Mouse (Mus musculus) neural tube, embryonic 12.5 days (tissue): ENCODE measurements at regions not wholly inside any gene's neighbourhood (a gene's known extent, or its start where the extent isn't known, plus 50 kb on each side); places are given as distances from the start of the nearest gene placed in this dataset.

Source experiments
- ATAC-seq: fragments of 200-750 bp; cut with Nextera tagmentation; 2 replicates; pipeline ENCODE4 v1.8.0; 2017; ENCODE audit warnings: low read depth, mild to moderate bottlenecking, moderate TSS enrichment, moderate library complexity; ENCODE audit not compliant: low FRiP score
- H3K27ac ChIP-seq: fragments of 300-500 bp; sonication (generic); 2 replicates; pipeline ENCODE4 v1.5.1; 2016
- H3K27me3 ChIP-seq: fragments of 300-500 bp; sonication (generic); replicated peaks from 2 replicates; pipeline ENCODE4 v1.6.1; 2016; ENCODE audit warnings: mild to moderate bottlenecking
- H3K36me3 ChIP-seq: fragments of 300-500 bp; sonication (generic); 2 replicates; pipeline ENCODE4 v1.6.1; 2016; ENCODE audit warnings: mild to moderate bottlenecking
- H3K4me1 ChIP-seq: fragments of 300-500 bp; sonication (generic); 2 replicates; pipeline ENCODE4 v1.6.1; 2016
- H3K4me2 ChIP-seq: fragments of 300-500 bp; sonication (generic); replicated peaks from 2 replicates; pipeline ENCODE4 v1.6.1; 2016; ENCODE audit warnings: mild to moderate bottlenecking
- H3K4me3 ChIP-seq: fragments of 300-500 bp; sonication (generic); 2 replicates; pipeline ENCODE4 v1.5.1; 2016
- H3K9ac ChIP-seq: fragments of 300-500 bp; sonication (generic); 2 replicates; pipeline ENCODE4 v1.6.1; 2016; ENCODE audit warnings: mild to moderate bottlenecking
- H3K9me3 ChIP-seq: fragments of 300-500 bp; sonication (generic); 2 replicates; pipeline ENCODE4 v1.6.1; 2016; ENCODE audit warnings: mild to moderate bottlenecking
- WGBS: fragments of 180-500 bp; shearing (Covaris S2); methylation state at CpG from one replicate; pipeline ENCODE4 v1.1.7; 2016; 5-methylcytosine and 5-hydroxymethylcytosine counted together

- no peak overlapping the region for H3K27ac ChIP-seq
- no peaks in the 10 kb centered on the region for H3K36me3 ChIP-seq
- no peaks in the 10 kb centered on the region for H3K27me3 ChIP-seq
- 79% methylated on average over 1 of the region's 1 CpGs for WGBS
- no peak for ATAC-seq
- H3K4me1 ChIP-seq: peaks cover 3% of the 10 kb centered on the region; the same call in 1 of the 2 replicates
- H3K9ac ChIP-seq: no peak overlapping the region
- H3K4me3 ChIP-seq: no peak overlapping the region
- H3K9me3 ChIP-seq: no peaks in the 10 kb centered on the region
- H3K4me2 ChIP-seq: no peak overlapping the region
Observed at GRCm38 (mm10) chr12:39711807-39712206, 326.0 kb downstream of the Arl4a start.

- Histone ChIP-seq H3K27me3 (no peaks in the 10 kb centered on the region), H3K27ac (no peak overlapping the region), H3K4me1 (peaks cover 3% of the 10 kb centered on the region; the same call in 1 of the 2 replicates), H3K4me3 (no peak overlapping the region), H3K36me3 (no peaks in the 10 kb centered on the region), H3K9ac (no peak overlapping the region), H3K4me2 (no peak overlapping the region), H3K9me3 (no peaks in the 10 kb centered on the region)
- no peak for ATAC-seq
- WGBS: 89% methylated on average over 5 of the region's 5 CpGs
Observed at GRCm38 (mm10) chr12:39709850-39710249, 328.0 kb downstream of the Arl4a start.

GRCm38 (mm10) chr12:39697182-39697581 is 340.6 kb downstream of the Arl4a start:
- Histone ChIP-seq H3K4me2 (no peak overlapping the region), H3K9ac (no peak overlapping the region), H3K27me3 (no peaks in the 10 kb centered on the region), H3K4me3 (no peak overlapping the region), H3K4me1 (no peaks in the 10 kb centered on the region), H3K36me3 (no peaks in the 10 kb centered on the region), H3K27ac (no peak overlapping the region), H3K9me3 (no peaks in the 10 kb centered on the region)
- no peak for ATAC-seq
- WGBS: 71% methylated on average over 3 of the region's 3 CpGs

GRCm38 (mm10) chr12:39695322-39695721 is 342.5 kb downstream of the Arl4a start:
- Histone ChIP-seq H3K27me3 (no peaks in the 10 kb centered on the region), H3K4me1 (no peaks in the 10 kb centered on the region), H3K9ac (no peak overlapping the region), H3K9me3 (no peaks in the 10 kb centered on the region), H3K27ac (no peak overlapping the region), H3K4me2 (no peak overlapping the region), H3K4me3 (no peak overlapping the region), H3K36me3 (no peaks in the 10 kb centered on the region)
- WGBS: 88% methylated on average over 1 of the region's 1 CpGs
- no peak for ATAC-seq

GRCm38 (mm10) chr12:39692043-39692442 is 345.8 kb downstream of the Arl4a start:
- Histone ChIP-seq H3K9ac (no peak overlapping the region), H3K4me3 (no peak overlapping the region), H3K36me3 (no peaks in the 10 kb centered on the region), H3K4me2 (no peak overlapping the region), H3K4me1 (no peaks in the 10 kb centered on the region), H3K27ac (no peak overlapping the region), H3K27me3 (no peaks in the 10 kb centered on the region), H3K9me3 (no peaks in the 10 kb centered on the region)
- WGBS: 55% methylated on average over 2 of the region's 2 CpGs
- ATAC-seq: no peak

GRCm38 (mm10) chr12:39685399-39685798 is 352.4 kb downstream of the Arl4a start:
- ATAC-seq: no peak
- Histone ChIP-seq H3K9ac (no peak overlapping the region), H3K4me1 (no peaks in the 10 kb centered on the region)

GRCm38 (mm10) chr12:39682121-39682520 is 355.7 kb downstream of the Arl4a start:
- WGBS: 65% methylated on average over 1 of the region's 1 CpGs
- Histone ChIP-seq H3K4me2 (no peak overlapping the region), H3K9me3 (no peaks in the 10 kb centered on the region), H3K36me3 (no peaks in the 10 kb centered on the region), H3K9ac (no peak overlapping the region), H3K27me3 (no peaks in the 10 kb centered on the region), H3K4me3 (no peak overlapping the region), H3K4me1 (no peaks in the 10 kb centered on the region), H3K27ac (no peak overlapping the region)
- ATAC-seq: no peak

More at GRCm38 (mm10) chr12:39685399-39685798, 352.4 kb downstream of the Arl4a start:
- Histone ChIP-seq H3K27ac (no peak overlapping the region), H3K9me3 (no peaks in the 10 kb centered on the region), H3K4me3 (no peak overlapping the region), H3K4me2 (no peak overlapping the region), H3K27me3 (no peaks in the 10 kb centered on the region), H3K36me3 (no peaks in the 10 kb centered on the region)

GRCm38 (mm10) chr12:39675608-39676007 is 362.2 kb downstream of the Arl4a start:
- no peak for ATAC-seq

GRCm38 (mm10) chr12:39667701-39668100 is 370.1 kb downstream of the Arl4a start:
- peaks cover 6% of the 10 kb centered on the region; the same call in 1 of the 2 replicates for H3K4me1 ChIP-seq
- H3K36me3 ChIP-seq: no peaks in the 10 kb centered on the region
- H3K9me3 ChIP-seq: no peaks in the 10 kb centered on the region
- H3K4me2 ChIP-seq: no peak overlapping the region
- H3K27me3 ChIP-seq: no peaks in the 10 kb centered on the region
- ATAC-seq: no peak
- 35% methylated on average over 2 of the region's 2 CpGs for WGBS
- H3K4me3 ChIP-seq: no peak overlapping the region
- H3K27ac ChIP-seq: no peak overlapping the region
- H3K9ac ChIP-seq: no peak overlapping the region

More at GRCm38 (mm10) chr12:39675608-39676007, 362.2 kb downstream of the Arl4a start:
- no peak overlapping the region for H3K9ac ChIP-seq
- 92% methylated on average over 2 of the region's 2 CpGs for WGBS
- H3K4me1 ChIP-seq: no peaks in the 10 kb centered on the region
- H3K27me3 ChIP-seq: no peaks in the 10 kb centered on the region
- no peaks in the 10 kb centered on the region for H3K36me3 ChIP-seq
- H3K9me3 ChIP-seq: no peaks in the 10 kb centered on the region
- H3K27ac ChIP-seq: no peak overlapping the region
- H3K4me2 ChIP-seq: no peak overlapping the region
- no peak overlapping the region for H3K4me3 ChIP-seq

GRCm38 (mm10) chr12:39665448-39665847 is 372.4 kb downstream of the Arl4a start:
- no peaks in the 10 kb centered on the region for H3K36me3 ChIP-seq

GRCm38 (mm10) chr12:39660420-39660819 is 377.4 kb downstream of the Arl4a start:
- no peak for ATAC-seq
- Histone ChIP-seq H3K4me3 (no peak overlapping the region), H3K9me3 (no peaks in the 10 kb centered on the region), H3K4me2 (no peak overlapping the region), H3K27me3 (no peaks in the 10 kb centered on the region), H3K27ac (no peak overlapping the region), H3K4me1 (no peaks in the 10 kb centered on the region), H3K36me3 (no peaks in the 10 kb centered on the region), H3K9ac (no peak overlapping the region)
- 50% methylated on average over 4 of the region's 4 CpGs for WGBS

More at GRCm38 (mm10) chr12:39665448-39665847, 372.4 kb downstream of the Arl4a start:
- Histone ChIP-seq H3K4me2 (no peak overlapping the region), H3K9ac (no peak overlapping the region), H3K27ac (no peak overlapping the region), H3K4me1 (peaks cover 6% of the 10 kb centered on the region; the same call in 1 of the 2 replicates), H3K9me3 (no peaks in the 10 kb centered on the region), H3K27me3 (no peaks in the 10 kb centered on the region), H3K4me3 (no peak overlapping the region)
- WGBS: 19% methylated on average over 4 of the region's 4 CpGs
- peak; percentile 93 for ATAC-seq

GRCm38 (mm10) chr12:39656606-39657005 is 381.2 kb downstream of the Arl4a start:
- Histone ChIP-seq H3K27me3 (no peaks in the 10 kb centered on the region), H3K36me3 (no peaks in the 10 kb centered on the region), H3K9me3 (no peaks in the 10 kb centered on the region), H3K9ac (no peak overlapping the region), H3K4me2 (no peak overlapping the region), H3K27ac (no peak overlapping the region), H3K4me3 (no peak overlapping the region), H3K4me1 (no peaks in the 10 kb centered on the region)
- no peak for ATAC-seq

- no peak overlapping the region for H3K9ac ChIP-seq
- no peak for ATAC-seq
- H3K4me3 ChIP-seq: no peak overlapping the region
- H3K27me3 ChIP-seq: no peaks in the 10 kb centered on the region
- H3K4me1 ChIP-seq: no peaks in the 10 kb centered on the region
- no peak overlapping the region for H3K27ac ChIP-seq
- no peak overlapping the region for H3K4me2 ChIP-seq
- no peaks in the 10 kb centered on the region for H3K36me3 ChIP-seq
- no peaks in the 10 kb centered on the region for H3K9me3 ChIP-seq
Observed at GRCm38 (mm10) chr12:39648952-39649351, 388.9 kb downstream of the Arl4a start.
